Mouse (Mus musculus) cerebellum, postnatal 25 days (tissue): ENCODE measurements at regions not wholly inside any gene's neighbourhood (a gene's known extent, or its start where the extent isn't known, plus 50 kb on each side); places are given as distances from the start of the nearest gene placed in this dataset.
A peak's percentile ranks its signal among the peaks of the same experiment; 100 is the strongest.
"Not testable (repeated sequence)": the region's sequence is repeated elsewhere in the genome, so short reads cannot be mapped to it uniquely, and the experiment has no call there.

Experiments used
- DNase-seq, 2 experiments: peaks; one replicate each; pipeline ENCODE4 v3.0.0; 2021; ENCODE audit warnings: mixed read lengths in 2 of 2

- no peak for DNase-seq
Measured at GRCm38 (mm10) chr10:96254250-96254862, 118.0 kb downstream of the Gm5426 start.

DNA sequence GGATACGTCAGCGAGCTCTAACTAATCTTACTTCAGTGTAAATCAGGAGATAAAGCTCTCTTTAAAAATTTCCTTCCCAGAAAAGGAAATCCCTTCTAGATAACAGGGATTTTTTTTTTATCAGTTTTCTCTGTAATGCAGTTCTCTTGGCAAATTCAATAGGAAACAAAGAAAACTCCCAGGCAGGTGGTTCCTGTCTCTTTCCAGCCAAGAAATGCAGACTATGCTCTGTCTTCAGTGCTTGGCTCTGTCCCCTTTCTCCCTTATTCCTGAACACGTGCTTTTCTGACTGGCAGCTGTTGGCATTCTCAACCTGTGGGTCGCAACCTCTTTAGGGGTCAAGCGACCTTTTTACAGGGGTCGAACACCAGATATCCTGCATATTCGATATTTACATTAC lies 121.5 kb downstream of the Gm5426 start:
- no peak for DNase-seq

DNA sequence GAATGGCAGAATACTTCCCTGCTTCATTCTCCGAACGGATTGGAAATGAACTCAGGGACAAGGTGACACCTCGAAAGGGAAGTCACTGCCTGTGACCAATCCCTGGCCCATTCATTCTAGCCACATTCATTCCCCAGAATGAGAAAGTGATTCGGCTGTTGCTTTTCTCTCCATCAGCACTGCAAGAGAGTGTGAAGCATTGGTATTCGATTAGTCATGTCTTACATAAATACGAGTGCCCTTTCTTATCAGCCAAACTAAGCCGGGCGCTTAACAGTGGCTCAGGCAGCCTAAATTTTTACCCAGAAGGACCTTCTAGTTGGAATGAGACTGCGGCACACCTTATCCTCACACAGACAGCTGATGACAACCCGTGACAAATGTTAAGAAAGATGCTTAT lies 122.8 kb downstream of the Gm5426 start:
- no peak for DNase-seq

DNA sequence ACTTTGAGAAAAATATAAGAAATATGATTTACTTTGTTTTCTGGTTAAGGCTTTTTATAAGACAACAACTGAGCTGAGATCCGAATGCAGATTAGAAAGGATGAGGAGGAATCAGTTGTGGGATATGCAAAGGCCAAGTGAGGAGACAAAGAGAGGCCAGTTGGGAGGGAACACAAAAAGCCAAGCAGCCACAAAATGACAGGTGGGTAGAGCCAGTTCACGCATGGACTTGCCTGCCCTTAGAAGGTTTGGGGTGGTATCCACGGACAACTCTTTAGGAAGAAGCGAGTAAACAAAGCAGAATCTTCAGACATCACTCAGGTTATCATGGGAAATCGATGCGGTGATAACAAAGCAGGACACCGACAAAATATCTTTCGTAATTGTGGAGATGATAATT lies 123.2 kb downstream of the Gm5426 start:
- no peak for DNase-seq

DNA sequence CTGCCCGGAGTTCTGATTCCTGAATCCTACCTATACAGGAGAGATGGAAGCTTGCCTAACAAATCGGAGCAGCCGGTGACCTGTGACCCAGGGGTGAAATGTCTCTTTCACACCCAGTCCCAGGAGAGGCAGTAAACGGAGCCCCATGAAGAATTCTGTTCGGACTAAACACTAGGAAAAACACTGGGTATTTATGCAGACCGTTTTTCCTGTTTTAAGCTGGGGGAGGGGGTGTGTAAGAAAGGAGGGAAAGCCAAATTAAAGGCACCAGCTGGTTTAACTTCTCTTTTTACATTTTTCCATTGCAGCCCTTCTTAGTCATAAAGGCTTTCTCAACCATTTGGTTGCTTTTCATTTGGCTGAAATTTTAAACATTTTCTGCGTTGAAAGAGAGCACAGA lies 127.1 kb downstream of the Gm5426 start:
- no peak for DNase-seq

- DNase-seq: no peak
Measured at GRCm38 (mm10) chr10:96264433-96264832, 128.0 kb downstream of the Gm5426 start.

DNA sequence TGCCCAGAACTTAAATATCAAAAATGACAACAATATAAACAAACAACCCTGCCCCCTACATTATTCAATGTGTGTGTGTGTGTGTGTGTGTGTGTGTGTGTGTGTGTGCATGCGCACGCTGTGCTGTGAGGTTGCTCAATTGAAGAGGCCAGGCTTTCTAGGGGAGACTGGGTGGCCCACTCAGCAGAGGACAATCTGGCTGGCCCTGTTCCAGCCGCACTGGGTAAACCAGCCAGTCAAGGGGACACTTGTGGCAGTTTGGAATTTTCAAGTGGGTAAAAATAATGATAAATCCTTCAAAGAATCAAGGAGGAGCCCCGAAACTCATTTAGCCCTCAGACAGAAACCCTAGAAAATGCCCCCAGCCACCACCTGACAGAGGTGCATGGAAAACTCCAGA lies 128.5 kb downstream of the Gm5426 start:
- DNase-seq: peak in 1 of 2 experiments; percentile 28

DNA sequence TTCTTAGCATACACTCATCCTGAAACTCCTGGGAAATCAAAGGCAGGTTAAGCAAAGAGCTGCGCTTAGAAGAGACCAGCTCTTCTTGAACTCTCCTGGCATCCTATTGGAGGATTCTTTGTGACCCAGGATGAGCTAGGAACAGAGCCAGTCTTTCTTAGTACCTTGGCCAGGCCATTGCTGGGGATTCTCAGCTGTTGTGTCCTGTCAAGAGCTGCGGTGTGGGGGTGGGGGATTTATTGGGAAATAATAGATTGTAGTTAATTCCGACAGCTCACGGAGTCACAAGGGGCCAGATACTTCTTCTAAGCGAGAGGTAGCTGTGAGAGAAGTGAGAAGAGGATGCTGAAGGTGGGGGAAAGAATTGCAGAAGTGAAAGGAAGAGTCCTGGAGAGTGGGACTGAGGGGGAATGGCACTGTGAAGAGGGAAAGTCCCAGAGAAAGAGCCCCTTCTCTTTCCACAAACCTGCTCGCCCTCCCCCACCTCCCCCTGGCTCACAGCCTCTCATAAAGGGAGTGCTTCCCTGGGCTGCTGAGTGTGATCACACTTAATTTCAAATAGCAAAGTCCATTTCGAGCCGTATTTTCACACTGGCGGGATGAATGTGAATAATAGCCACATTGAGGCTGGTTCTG lies 129.8 kb downstream of the Gm5426 start:
- no peak for DNase-seq

- DNase-seq: no peak
Measured at GRCm38 (mm10) chr10:96267603-96268002, 131.2 kb downstream of the Gm5426 start.

GRCm38 (mm10) chr10:96273607-96274365 lies 137.4 kb downstream of the Gm5426 start:
- no peak for DNase-seq

DNA sequence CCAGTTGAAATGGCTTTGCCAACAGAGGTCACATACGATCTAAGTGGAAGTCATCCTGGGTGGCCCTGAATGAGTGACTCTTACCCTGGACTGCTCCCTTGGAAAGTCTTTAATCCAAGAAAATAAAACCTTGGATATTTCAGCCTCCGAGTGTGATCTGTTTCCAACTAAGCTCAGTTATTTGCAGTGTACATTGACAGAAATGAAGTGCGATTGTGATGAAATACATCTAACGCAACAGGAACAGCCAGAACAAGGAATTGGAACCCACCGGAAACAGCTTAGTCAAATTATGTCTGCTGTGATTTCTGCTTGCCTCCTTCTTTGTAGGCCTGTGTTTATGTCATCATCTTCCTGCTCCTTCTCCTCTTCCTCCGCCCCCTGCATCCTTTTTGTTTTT lies 143.7 kb downstream of the Gm5426 start:
- DNase-seq: no peak

GRCm38 (mm10) chr10:96285407-96286093 lies 149.1 kb downstream of the Gm5426 start:
- no peak for DNase-seq

- DNase-seq: no peak
Measured at GRCm38 (mm10) chr10:96286094-96286485, 149.7 kb downstream of the Gm5426 start.

- not testable (repeated sequence) for DNase-seq
Measured at GRCm38 (mm10) chr10:96289005-96289404, 152.6 kb downstream of the Gm5426 start.

DNA sequence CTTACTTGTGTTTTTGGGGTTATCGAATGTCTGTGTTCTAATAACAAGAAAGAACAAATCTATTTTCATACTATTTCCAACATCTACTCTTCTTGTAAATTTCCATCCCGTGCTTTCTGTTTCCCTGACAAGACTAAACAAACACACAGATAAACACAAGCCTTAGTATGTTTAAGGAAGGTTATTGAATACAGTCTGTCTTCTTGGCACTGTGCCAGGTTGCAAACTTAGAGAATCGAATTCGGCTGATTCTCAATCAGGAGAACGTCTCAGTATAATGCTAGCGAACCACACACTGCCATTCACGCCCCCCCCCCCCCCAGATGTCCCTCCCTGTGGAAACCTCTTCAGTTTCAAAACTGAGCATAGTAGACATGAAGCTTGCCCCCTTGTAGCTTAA lies 157.2 kb downstream of the Gm5426 start:
- DNase-seq: peak in 1 of 2 experiments; percentile 20

GRCm38 (mm10) chr10:96294666-96295065 lies 158.3 kb downstream of the Gm5426 start:
- DNase-seq: no peak

DNA sequence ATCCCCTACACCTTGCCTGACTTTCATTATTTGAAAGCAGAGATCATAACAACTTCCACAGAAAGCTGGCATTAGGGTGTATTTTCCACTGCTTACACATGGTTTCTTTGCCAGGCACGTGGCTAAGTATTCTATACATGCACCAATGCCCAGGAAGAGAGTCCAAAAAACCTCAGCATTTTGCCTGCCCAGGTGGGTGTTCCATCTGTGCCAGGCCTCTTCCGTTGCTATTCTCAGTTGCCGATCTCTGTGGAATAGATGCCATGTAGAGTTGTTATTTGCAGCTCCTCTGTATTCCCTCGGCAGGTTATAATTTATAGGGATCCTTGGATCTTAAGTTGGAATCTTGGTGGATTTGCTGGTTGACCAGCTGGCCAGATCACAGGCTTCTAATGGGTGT lies 161.3 kb downstream of the Gm5426 start:
- peak; percentile 48 for DNase-seq

DNA sequence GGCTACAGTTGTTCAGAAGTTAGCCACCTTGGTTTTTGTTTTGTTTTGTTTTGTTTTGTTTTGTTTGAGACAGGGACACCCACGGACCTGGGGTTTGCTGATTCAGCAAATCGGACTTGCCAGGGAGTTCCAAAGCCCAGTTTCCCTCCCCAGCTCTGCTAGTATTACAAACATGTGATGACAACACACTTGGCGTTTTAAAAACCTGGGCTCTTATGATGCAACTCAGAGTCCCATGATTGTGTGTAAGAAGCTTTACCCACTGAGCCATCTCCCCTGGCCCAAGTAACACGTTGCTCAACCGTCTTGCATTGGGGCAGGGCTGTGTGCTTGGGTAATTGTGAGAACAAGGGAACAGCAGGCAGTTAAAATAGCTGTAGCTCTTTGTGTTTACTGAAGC lies 162.2 kb downstream of the Gm5426 start:
- DNase-seq: no peak

DNA sequence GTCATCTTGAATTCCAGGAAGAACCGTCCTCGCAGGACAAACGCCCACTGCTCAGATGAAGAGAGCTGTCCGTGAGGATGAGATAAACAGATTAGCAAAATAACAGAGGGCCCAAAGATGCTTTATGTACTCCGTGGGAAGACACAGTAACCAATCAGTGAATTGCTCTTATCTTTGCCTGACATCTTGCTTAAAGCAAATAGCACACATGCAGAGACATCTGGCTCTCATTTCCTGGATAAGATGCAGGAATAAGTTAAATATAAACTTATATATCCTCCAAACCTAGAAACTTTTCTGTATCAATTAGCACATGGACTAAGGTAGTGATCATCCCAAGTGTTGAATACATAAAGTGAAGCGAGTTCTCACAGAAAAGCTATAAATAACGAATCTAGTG lies 169.3 kb downstream of the Gm5426 start:
- no peak for DNase-seq

GRCm38 (mm10) chr10:96308713-96309445 lies 172.5 kb downstream of the Gm5426 start:
- peak; percentile 40 to 45 for DNase-seq

- no peak for DNase-seq
Measured at GRCm38 (mm10) chr10:96309766-96310165, 173.4 kb downstream of the Gm5426 start.

GRCm38 (mm10) chr10:96325297-96325696 lies 188.9 kb downstream of the Gm5426 start:
- no peak for DNase-seq
